Comparison of ENCODE assay signal across 9 mouse cellular contexts in the genomic region with DNA sequence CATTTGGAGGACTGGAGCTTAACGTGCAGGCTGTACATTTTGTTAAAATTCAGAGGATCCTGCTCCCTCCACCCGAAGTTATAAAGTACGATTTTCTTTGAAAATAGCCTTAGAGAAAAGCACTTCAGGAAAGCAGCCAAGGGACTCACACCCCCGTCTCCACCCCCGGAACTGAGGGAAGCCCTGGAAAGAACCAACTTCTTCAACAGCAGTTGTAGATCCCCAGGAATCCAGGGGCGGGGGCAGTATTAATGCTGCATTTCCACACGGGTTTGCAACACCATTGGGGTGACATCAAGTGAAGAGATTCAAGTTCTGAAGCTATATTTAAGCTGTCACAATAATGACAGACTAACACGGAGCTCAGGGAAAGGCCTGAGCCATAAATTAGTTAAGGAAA. TPM values are rescaled to one million over a fixed set of nuclear protein-coding genes. Genes with fewer than 3 reads are reported as not detected.
DNase-seq lines count a peak whose midpoint lies in the region; ATAC-seq and TF ChIP-seq lines count a peak whose summit lies in the region.
"Had no signal": no experiment of that assay in that cellular context is flagged by ENCODE, and none has a peak within 500 bp of the region (broad histone marks: within the 10 kb centered on the region; RNA-seq: fewer than 3 reads in every experiment).

No protein-coding gene starts in this region.

- no peak for ATAC-seq in kidney, postnatal 0 days (replicated peaks; ENCODE audit: low FRiP score, low read depth)
- no peak for ATAC-seq in forebrain, embryonic 11.5 days (replicated peaks; ENCODE audit: low FRiP score)

- H3K4me3 ChIP-seq in kidney, postnatal 0 days (replicated peaks; ENCODE audit: low read depth, low read length), result no peak overlapping the region; the same call in 1 of the 2 replicates
- no peak overlapping the region for H3K4me3 ChIP-seq in forebrain, embryonic 11.5 days (ENCODE audit: low read depth, low read length)

- DNase-seq in kidney, postnatal 0 days (ENCODE audit: low spot score), result peak; percentile 16
- DNase-seq in kidney, adult 8-10 months, result no peak
- DNase-seq in forebrain, embryonic 11.5 days (ENCODE audit: low spot score), result no peak
- DNase-seq in left cerebral cortex, postnatal 10 days (ENCODE audit: extremely low spot score in 1 of 2, low spot score in 2 of 2), result peak; percentile 45 to 46
- DNase-seq in right cerebral cortex, adult 2 months (ENCODE audit: low spot score in 2 of 2), result peak; percentile 77 to 79
- no peak for DNase-seq in spleen, adult 18-20 months
- no peak for DNase-seq in spleen, postnatal 14 days (ENCODE audit: low spot score in 2 of 2)
- no peak for DNase-seq in adrenal gland, postnatal 36 days

- H3K36me3 ChIP-seq in kidney, postnatal 0 days (ENCODE audit: insufficient read depth, low read length), result no peaks in the 10 kb centered on the region
- H3K36me3 ChIP-seq in forebrain, embryonic 11.5 days (ENCODE audit: control insufficient read depth, insufficient read depth, low read length), result no peaks in the 10 kb centered on the region
- H3K36me3 ChIP-seq: lung, embryonic 15.5 days had no signal

- intact Hi-C loops in left cerebral cortex, postnatal 10 days (cut with DNase I), result loop anchor here (5.0 kb wide), 1 partner anchor 87 kb away; no protein-coding TSS in a partner anchor

- TF ChIP-seq CTCF in kidney, postnatal 0 days (IDR thresholded peaks at IDR 0.05; ENCODE audit: low read depth), result no peak

- no peaks in the 10 kb centered on the region for H3K9me3 ChIP-seq in kidney, postnatal 0 days (replicated peaks; ENCODE audit: low read length)
- no peaks in the 10 kb centered on the region for H3K9me3 ChIP-seq in forebrain, embryonic 11.5 days (ENCODE audit: control insufficient read depth, low read length)
- H3K9me3 ChIP-seq: lung, embryonic 15.5 days had no signal

- H3K27me3 ChIP-seq in kidney, postnatal 0 days (ENCODE audit: insufficient read depth, low read length), result peaks cover 19% of the 10 kb centered on the region
- no peaks in the 10 kb centered on the region for H3K27me3 ChIP-seq in forebrain, embryonic 11.5 days (ENCODE audit: control insufficient read depth, insufficient read depth, low read length)

- H3K27ac ChIP-seq in kidney, postnatal 0 days, result no peak overlapping the region
- H3K27ac ChIP-seq in forebrain, embryonic 11.5 days (ENCODE audit: low read depth, low read length), result no peak overlapping the region
- H3K27ac ChIP-seq: lung, embryonic 15.5 days had no signal

- H3K4me2 ChIP-seq in kidney, postnatal 0 days (ENCODE audit: low read length), result peak overlapping the region; percentile 95
- H3K4me2 ChIP-seq in forebrain, embryonic 11.5 days (ENCODE audit: low read depth, low read length, severe bottlenecking), result peak overlapping the region; percentile 95

- WGBS in kidney, postnatal 0 days, result 22% methylated on average over 8 of the region's 8 CpGs
- 37% methylated on average over 8 of the region's 8 CpGs for whole genome bisulfite sequencing in forebrain, embryonic 11.5 days

- peaks cover 21% of the 10 kb centered on the region; the same call in 1 of the 2 replicates for H3K4me1 ChIP-seq in kidney, postnatal 0 days (replicated peaks; ENCODE audit: insufficient read depth, low read length)
- H3K4me1 ChIP-seq in forebrain, embryonic 11.5 days (replicated peaks; ENCODE audit: control insufficient read depth, insufficient read depth, low read length), result no peaks in the 10 kb centered on the region; the same call in 1 of the 2 replicates

- H3K9ac ChIP-seq in kidney, postnatal 0 days (ENCODE audit: low read depth, low read length), result no peak overlapping the region
- H3K9ac ChIP-seq in forebrain, embryonic 11.5 days (ENCODE audit: low read length), result no peak overlapping the region

RNA-seq across cellular contexts. Expression of gene Dpysl5, which starts 0.9 kb away (rescaled TPM):
- polyA plus RNA-seq in kidney, postnatal 0 days (2015; fragmentation: Nextera tagmentation; extraction: Ambion mirVana), result 1.7 and 2.1 TPM in 2 replicates
- polyA plus RNA-seq in forebrain, embryonic 11.5 days (2014; fragmentation: Nextera tagmentation; extraction: Ambion mirVana), result 91.8 and 97.0 TPM in 2 replicates
- total RNA-seq in left cerebral cortex, postnatal 10 days (2021), result 100 to 1,000 TPM; 354 to 401 TPM
- 1 to 10 TPM in 1 of 2 experiments, under 1 TPM in 1; 0.86 to 1.1 TPM for total RNA-seq in adrenal gland, postnatal 36 days (2021)

RNA-seq across cellular contexts. Expression of gene Cenpa, which starts 43.9 kb away (rescaled TPM):
- polyA plus RNA-seq in kidney, postnatal 0 days (2015; fragmentation: Nextera tagmentation; extraction: Ambion mirVana), result 171 and 175 TPM in 2 replicates
- 439 and 447 TPM in 2 replicates for polyA plus RNA-seq in forebrain, embryonic 11.5 days (2014; fragmentation: Nextera tagmentation; extraction: Ambion mirVana)
- 1 to 10 TPM; 6.1 to 7.6 TPM for total RNA-seq in left cerebral cortex, postnatal 10 days (2021)
- 10 to 100 TPM; 10.2 to 11.9 TPM for total RNA-seq in adrenal gland, postnatal 36 days (2021)

Comparison
In these comparisons a context has a peak if more than half of its experiments do, and no peak if none do; other contexts are left out.
1. DNase-seq: peak in kidney, postnatal 0 days (single experiment), left cerebral cortex, postnatal 10 days (2 of 2) and right cerebral cortex, adult 2 months (2 of 2); none in kidney, adult 8-10 months (0 of 2), forebrain, embryonic 11.5 days (single experiment), spleen, adult 18-20 months (0 of 2), spleen, postnatal 14 days (0 of 2) and adrenal gland, postnatal 36 days (0 of 2).
2. RNA of gene Dpysl5, which starts 0.9 kb away (total RNA-seq): 354 to 401 TPM in left cerebral cortex, postnatal 10 days; 0.86 to 1.1 TPM in adrenal gland, postnatal 36 days; every median in the first group is over 100 times any median in the second.